Mouse (Mus musculus) heart, postnatal 0 days (tissue): ENCODE results near the gene Gbf1. TPM values are rescaled to one million over a fixed set of nuclear protein-coding genes. Genes with fewer than 3 reads are reported as not detected.

ENCODE experiments used
- ATAC-seq: fragments of 200-750 bp; cut with Nextera tagmentation; 2 replicates; pipeline ENCODE4 v1.8.0; 2017; ENCODE audit warnings: low read depth, moderate number of reproducible peaks, moderate library complexity; ENCODE audit not compliant: insufficient read depth
- DNase-seq: peaks from one replicate; pipeline ENCODE4 v3.0.0-alpha.2; 2016; ENCODE audit warnings: low spot score
- H3K27ac ChIP-seq: fragments of 300-500 bp; sonication (generic); 2 replicates; pipeline ENCODE4 v1.5.1; 2014; ENCODE audit warnings: low read depth, mild to moderate bottlenecking
- H3K27me3 ChIP-seq: fragments of 300-500 bp; sonication (generic); 2 replicates; pipeline ENCODE4 v1.6.1; 2014; ENCODE audit warnings: low read length, mixed read lengths; ENCODE audit not compliant: control insufficient read depth, insufficient read depth
- H3K36me3 ChIP-seq: fragments of 300-500 bp; sonication (generic); replicated peaks from 2 replicates; pipeline ENCODE4 v1.6.1; 2014; ENCODE audit warnings: low read length, mixed read lengths; ENCODE audit not compliant: control insufficient read depth, insufficient read depth
- H3K4me1 ChIP-seq: fragments of 300-500 bp; sonication (generic); 2 replicates; pipeline ENCODE4 v1.6.1; 2014; ENCODE audit warnings: antibody characterized with exemption; ENCODE audit not compliant: control insufficient read depth, insufficient read depth
- H3K4me2 ChIP-seq: fragments of 300-500 bp; sonication (generic); 2 replicates; pipeline ENCODE4 v1.6.1; 2014; ENCODE audit warnings: low read depth, mild to moderate bottlenecking, low read length, moderate library complexity
- H3K4me3 ChIP-seq: fragments of 300-500 bp; sonication (generic); 2 replicates; pipeline ENCODE4 v1.5.1; 2014; ENCODE audit warnings: low read depth, low read length
- H3K9ac ChIP-seq: fragments of 300-500 bp; sonication (generic); replicated peaks from 2 replicates; pipeline ENCODE4 v1.6.1; 2014; ENCODE audit warnings: low read depth, low read length, mixed read lengths
- H3K9me3 ChIP-seq: fragments of 300-500 bp; sonication (generic); replicated peaks from 2 replicates; pipeline ENCODE4 v1.6.1; 2016; ENCODE audit warnings: low read length; ENCODE audit not compliant: control insufficient read depth
- CTCF ChIP-seq: IDR thresholded peaks from 2 replicates; pipeline ENCODE4 v1.5.1; 2016; ENCODE audit warnings: antibody characterized with exemption, control low read depth, low read depth
- EP300 ChIP-seq: IDR thresholded peaks from 2 replicates; pipeline ENCODE4 v1.6.1; 2016; ENCODE audit warnings: antibody characterized with exemption, low read depth
- WGBS: fragments of 180-500 bp; shearing (Covaris S2); extraction: QIAGEN DNeasy Blood & Tissue Kit; methylation state at CpG from one replicate; pipeline ENCODE4 v1.1.7; 2014; 5-methylcytosine and 5-hydroxymethylcytosine counted together
- polyA plus RNA-seq: library from polyadenylated mRNA; unstranded; fragments of >200 nt; fragmentation: Nextera tagmentation; extraction: Ambion mirVana; gene quantifications from 2 replicates; pipeline ENCODE4 v1.2.1, GENCODE M21; 2015
- total RNA-seq: library from RNA; depleted of rRNA; stranded (reverse); fragments of >200 nt; gene quantifications from 2 replicates; pipeline ENCODE4 v1.2.3, GENCODE M21; 2014; ENCODE audit warnings: low replicate concordance

The Gbf1 gene
- total and polyA plus RNA-seq, 2 experiments from 2014 or later, result 27.5 to 39.7 TPM

GRCm38 (mm10) chr19:46282081-46282849 lies 130.0 kb downstream of the Gbf1 start:
- Histone ChIP-seq H3K27ac (no peak overlapping the region), H3K36me3 (peaks cover 89% of the 10 kb centered on the region), H3K27me3 (no peaks in the 10 kb centered on the region), H3K4me2 (no peak overlapping the region), H3K4me1 (no peaks in the 10 kb centered on the region), H3K9me3 (no peaks in the 10 kb centered on the region), H3K9ac (no peak overlapping the region), H3K4me3 (no peak overlapping the region)
- TF ChIP-seq CTCF (no peak), EP300 (no peak)
- 89% methylated on average over 11 of the region's 11 CpGs for WGBS
- DNase-seq (no peak), ATAC-seq (no peak)

- H3K36me3 ChIP-seq, result peaks cover 73% of the 10 kb centered on the region
- H3K4me2 ChIP-seq, result no peak overlapping the region
- no peaks in the 10 kb centered on the region for H3K4me1 ChIP-seq
- H3K9ac ChIP-seq, result no peak overlapping the region
- no peak overlapping the region for H3K27ac ChIP-seq
- no peak for TF ChIP-seq CTCF
- no peak for TF ChIP-seq EP300
- H3K4me3 ChIP-seq, result no peak overlapping the region
- DNase-seq (no peak), ATAC-seq (no peak)
- 91% methylated on average over 4 of the region's 4 CpGs for WGBS
- no peaks in the 10 kb centered on the region for H3K9me3 ChIP-seq
- no peaks in the 10 kb centered on the region for H3K27me3 ChIP-seq
Measured at GRCm38 (mm10) chr19:46284686-46285085, 132.4 kb downstream of the Gbf1 start.

GRCm38 (mm10) chr19:46285631-46286030 lies 133.3 kb downstream of the Gbf1 start:
- DNase-seq (no peak), ATAC-seq (no peak)
- Histone ChIP-seq H3K4me2 (no peak overlapping the region), H3K36me3 (peaks cover 64% of the 10 kb centered on the region), H3K4me1 (no peaks in the 10 kb centered on the region), H3K27me3 (no peaks in the 10 kb centered on the region), H3K4me3 (no peak overlapping the region), H3K9me3 (no peaks in the 10 kb centered on the region), H3K9ac (no peak overlapping the region), H3K27ac (no peak overlapping the region)
- TF ChIP-seq CTCF (no peak), EP300 (no peak)
- WGBS, result 95% methylated on average over 7 of the region's 7 CpGs

GRCm38 (mm10) chr19:46286047-46286446 lies 133.7 kb downstream of the Gbf1 start:
- DNase-seq, result no peak
- 90% methylated on average over 6 of the region's 6 CpGs for WGBS
- Histone ChIP-seq H3K27ac (no peak overlapping the region), H3K9ac (no peak overlapping the region), H3K36me3 (peaks cover 59% of the 10 kb centered on the region), H3K4me2 (no peak overlapping the region), H3K4me3 (no peak overlapping the region), H3K27me3 (no peaks in the 10 kb centered on the region), H3K4me1 (no peaks in the 10 kb centered on the region), H3K9me3 (no peaks in the 10 kb centered on the region)
- no peak for ATAC-seq
- TF ChIP-seq CTCF (no peak), EP300 (no peak)

- DNase-seq (no peak), ATAC-seq (no peak; the same call in 1 of the 2 replicates)
- 79% methylated on average over 3 of the region's 3 CpGs for WGBS
- Histone ChIP-seq H3K4me1 (no peaks in the 10 kb centered on the region), H3K36me3 (peaks cover 51% of the 10 kb centered on the region), H3K27me3 (no peaks in the 10 kb centered on the region), H3K4me3 (no peak overlapping the region), H3K4me2 (no peak overlapping the region), H3K9ac (no peak overlapping the region), H3K27ac (no peak overlapping the region), H3K9me3 (no peaks in the 10 kb centered on the region)
- no peak for TF ChIP-seq EP300
- no peak for TF ChIP-seq CTCF
Measured at GRCm38 (mm10) chr19:46286926-46287325, 134.6 kb downstream of the Gbf1 start.

GRCm38 (mm10) chr19:46287566-46287965 lies 135.3 kb downstream of the Gbf1 start:
- no peak for DNase-seq
- peaks cover 44% of the 10 kb centered on the region for H3K36me3 ChIP-seq
- H3K4me1 ChIP-seq, result no peaks in the 10 kb centered on the region
- ATAC-seq, result no peak
- TF ChIP-seq CTCF, result no peak
- TF ChIP-seq EP300, result no peak
- no peak overlapping the region for H3K4me2 ChIP-seq
- H3K27ac ChIP-seq, result no peak overlapping the region
- WGBS, result 89% methylated on average over 3 of the region's 3 CpGs
- no peak overlapping the region for H3K4me3 ChIP-seq
- H3K9me3 ChIP-seq, result no peaks in the 10 kb centered on the region
- no peaks in the 10 kb centered on the region for H3K27me3 ChIP-seq
- H3K9ac ChIP-seq, result no peak overlapping the region
